ENCODE assay signal across 8 mouse cellular contexts in the genomic region with DNA sequence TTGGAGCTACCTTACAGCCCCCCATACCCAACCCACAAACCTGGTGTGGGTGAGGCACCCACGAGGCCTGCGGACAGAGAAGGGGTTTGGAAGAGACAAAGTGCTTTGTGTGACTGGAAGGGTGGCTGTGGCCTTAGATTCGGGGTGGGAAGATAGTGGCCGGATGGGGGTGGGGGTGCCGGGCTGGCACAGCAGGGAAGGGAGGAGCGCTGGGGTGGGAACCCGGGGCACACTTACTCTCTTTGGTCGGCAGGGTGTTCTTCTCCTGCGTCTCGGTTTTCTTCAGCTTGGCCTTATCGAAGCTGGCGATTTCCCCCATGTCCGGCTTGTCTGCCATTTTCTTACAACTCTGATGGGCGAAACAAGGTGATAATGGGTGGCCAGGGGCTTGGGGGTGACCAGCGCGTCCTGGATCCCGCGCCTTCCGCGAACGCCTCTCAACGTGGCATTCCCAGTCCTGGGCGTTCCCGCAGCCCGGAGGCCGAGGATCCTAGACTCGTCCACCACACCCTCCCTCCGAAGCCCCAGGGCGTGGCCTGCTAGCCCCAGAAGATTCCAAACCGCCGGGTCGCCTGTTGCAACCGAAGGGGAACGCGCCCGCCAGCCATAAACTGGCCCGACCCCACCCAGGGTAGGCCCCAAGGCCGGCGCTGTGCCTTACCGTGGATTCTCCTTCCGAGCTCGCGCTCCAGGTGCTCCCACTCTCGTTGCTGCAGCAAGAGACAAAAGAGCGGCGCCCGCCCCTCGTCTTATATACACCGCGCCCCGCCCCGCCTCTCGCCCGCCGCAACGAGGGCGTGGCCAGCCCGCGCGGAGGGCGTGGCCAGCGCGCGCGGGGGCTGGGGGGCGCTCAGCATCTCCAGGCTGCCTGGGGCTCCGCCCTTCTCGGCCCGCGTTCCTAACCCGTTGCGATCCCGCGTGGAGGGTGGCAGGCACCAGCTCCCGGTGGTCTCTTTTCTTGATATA. TPM values are rescaled to one million over a fixed set of nuclear protein-coding genes. Genes with fewer than 3 reads are reported as not detected.
DNase-seq lines count a peak whose midpoint lies in the region; ATAC-seq and TF ChIP-seq lines count a peak whose summit lies in the region.

No protein-coding gene starts in this region.

- peak; percentile 90 for DNase-seq in 3T3-L1 (ENCODE audit: low read depth, low spot score)
- peak; percentile 82 to 87 for DNase-seq in adrenal gland, postnatal 36 days
- DNase-seq in heart, adult 8-10 months (ENCODE audit: low spot score): peak; percentile 84
- DNase-seq in kidney, adult 9 months: peak; percentile 68
- DNase-seq in limb, embryonic 14.5 days (ENCODE audit: low spot score): peak; percentile 87
- peak; percentile 76 to 84 for DNase-seq in spleen, postnatal 10 days (ENCODE audit: low spot score in 2 of 2)

- H3K36me3 ChIP-seq in embryonic facial prominence, embryonic 13.5 days: 0 out of 2 replicates have a peak, but pooled peaks cover 4% of the 10 kb centered on the region
- H3K36me3 ChIP-seq in limb, embryonic 14.5 days (ENCODE audit: control insufficient read depth, insufficient read depth, low read length): no peaks in the 10 kb centered on the region
- H3K36me3 ChIP-seq in midbrain, embryonic 16.5 days (ENCODE audit: control insufficient read depth, insufficient read depth, low read length): no peaks in the 10 kb centered on the region

- WGBS in embryonic facial prominence, embryonic 13.5 days: under 1% methylated on average over 75 of the region's 75 CpGs
- 0% methylated on average over 74 of the region's 75 CpGs for WGBS in limb, embryonic 14.5 days
- under 1% methylated on average over 75 of the region's 75 CpGs for WGBS in midbrain, embryonic 16.5 days

- no peaks in the 10 kb centered on the region for H3K27me3 ChIP-seq in embryonic facial prominence, embryonic 13.5 days
- no peaks in the 10 kb centered on the region for H3K27me3 ChIP-seq in limb, embryonic 14.5 days (ENCODE audit: control insufficient read depth, insufficient read depth, low read length)
- no peaks in the 10 kb centered on the region for H3K27me3 ChIP-seq in midbrain, embryonic 16.5 days (ENCODE audit: control insufficient read depth, insufficient read depth, low read depth, low read length)

- H3K4me1 ChIP-seq in embryonic facial prominence, embryonic 13.5 days: peaks cover 40% of the 10 kb centered on the region
- H3K4me1 ChIP-seq in limb, embryonic 14.5 days (ENCODE audit: control insufficient read depth, insufficient read depth, low read length): peaks cover 38% of the 10 kb centered on the region
- H3K4me1 ChIP-seq in midbrain, embryonic 16.5 days (ENCODE audit: control insufficient read depth, insufficient read depth, low read length): peaks cover 23% of the 10 kb centered on the region

- H3K4me3 ChIP-seq in embryonic facial prominence, embryonic 13.5 days: peak overlapping the region; percentile 89
- H3K4me3 ChIP-seq in limb, embryonic 14.5 days (replicated peaks; ENCODE audit: low read length): peak overlapping the region; percentile 88
- peak overlapping the region; percentile 90 for H3K4me3 ChIP-seq in midbrain, embryonic 16.5 days (ENCODE audit: low read depth, low read length)

- H3K9ac ChIP-seq in embryonic facial prominence, embryonic 13.5 days: peak overlapping the region; percentile 99
- peak overlapping the region; percentile 98 for H3K9ac ChIP-seq in limb, embryonic 14.5 days (ENCODE audit: low read depth, low read length, severe bottlenecking)
- H3K9ac ChIP-seq in midbrain, embryonic 16.5 days (ENCODE audit: low read depth, low read length): peak overlapping the region; percentile 100

- peak; percentile 86 for ATAC-seq in embryonic facial prominence, embryonic 13.5 days (ENCODE audit: insufficient number of reproducible peaks, insufficient read depth, low FRiP score, low TSS enrichment, low read depth)
- peak; percentile 89 for ATAC-seq in limb, embryonic 14.5 days (ENCODE audit: low FRiP score, low read depth)
- ATAC-seq in midbrain, embryonic 16.5 days: peak; percentile 85

- peak overlapping the region; percentile 80 for H3K4me2 ChIP-seq in embryonic facial prominence, embryonic 13.5 days
- H3K4me2 ChIP-seq in limb, embryonic 14.5 days (replicated peaks; ENCODE audit: low read depth, low read length, severe bottlenecking): peak overlapping the region; percentile 64
- peak overlapping the region; percentile 90 for H3K4me2 ChIP-seq in midbrain, embryonic 16.5 days (ENCODE audit: low read length)

- peak overlapping the region; percentile 93 for H3K27ac ChIP-seq in embryonic facial prominence, embryonic 13.5 days
- H3K27ac ChIP-seq in limb, embryonic 14.5 days (replicated peaks; ENCODE audit: low read depth, low read length): peak overlapping the region; percentile 90
- H3K27ac ChIP-seq in midbrain, embryonic 16.5 days (ENCODE audit: low read length): peak overlapping the region; percentile 99

- no peaks in the 10 kb centered on the region for H3K9me3 ChIP-seq in embryonic facial prominence, embryonic 13.5 days
- no peaks in the 10 kb centered on the region for H3K9me3 ChIP-seq in limb, embryonic 14.5 days (ENCODE audit: control insufficient read depth, low read length)
- H3K9me3 ChIP-seq in midbrain, embryonic 16.5 days (replicated peaks; ENCODE audit: control insufficient read depth, low read length, poor library complexity, severe bottlenecking): no peaks in the 10 kb centered on the region

- TF ChIP-seq POLR2A in limb, embryonic 14.5 days (IDR thresholded peaks at IDR 0.05; ENCODE audit: borderline replicate concordance, extremely low read depth, insufficient read depth, insufficient read length): peak; percentile 99; the same call in 1 of the 2 replicates

RNA-seq across cellular contexts. Expression of gene Tmsb10, which starts 0.6 kb away (rescaled TPM):
- total RNA-seq in adrenal gland, postnatal 36 days (2021): 100 to 1,000 TPM; 175 to 225 TPM
- polyA plus RNA-seq in embryonic facial prominence, embryonic 13.5 days (2015; fragmentation: Nextera tagmentation; extraction: Ambion mirVana): 2,558 and 2,783 TPM in 2 replicates
- total RNA-seq in heart, adult 8-10 months (2022): 100 to 1,000 TPM in 1 of 4 experiments, 10 to 100 TPM in 3; 69.4 to 102 (median 73.2) TPM
- 698 and 1,253 TPM in 2 replicates for polyA plus RNA-seq in limb, embryonic 14.5 days (2012; rRNA removed)
- 2,385 and 2,395 TPM in 2 replicates for polyA plus RNA-seq in limb, embryonic 14.5 days (2014; fragmentation: Nextera tagmentation; extraction: Ambion mirVana)
- polyA plus RNA-seq in midbrain, embryonic 16.5 days (2015; fragmentation: Nextera tagmentation; extraction: Ambion mirVana): 5,026 and 5,182 TPM in 2 replicates

RNA-seq across cellular contexts. Expression of gene Kcmf1, which starts 58.2 kb away (rescaled TPM):
- total RNA-seq in adrenal gland, postnatal 36 days (2021): 100 to 1,000 TPM in 1 of 2 experiments, 10 to 100 TPM in 1; 88.9 to 100 TPM
- polyA plus RNA-seq in embryonic facial prominence, embryonic 13.5 days (2015; fragmentation: Nextera tagmentation; extraction: Ambion mirVana): 31.7 and 36.4 TPM in 2 replicates
- 100 to 1,000 TPM in 1 of 4 experiments, 10 to 100 TPM in 3; 86.4 to 102 (median 90.7) TPM for total RNA-seq in heart, adult 8-10 months (2022)
- 86.9 and 119 TPM in 2 replicates for polyA plus RNA-seq in limb, embryonic 14.5 days (2012; rRNA removed)
- 61.4 and 65.5 TPM in 2 replicates for polyA plus RNA-seq in limb, embryonic 14.5 days (2014; fragmentation: Nextera tagmentation; extraction: Ambion mirVana)
- polyA plus RNA-seq in midbrain, embryonic 16.5 days (2015; fragmentation: Nextera tagmentation; extraction: Ambion mirVana): 29.7 and 32.4 TPM in 2 replicates

Comparison
In these comparisons a context has a peak if more than half of its experiments do, and no peak if none do; other contexts are left out.
1. Peak in every context shown above with its lines: DNase-seq, ATAC-seq, H3K4me3 ChIP-seq and H3K27ac ChIP-seq.